Mouse (Mus musculus) T-helper 2 cell (primary cell): ENCODE results near the gene Olfr448.

ENCODE experiments used
- in situ Hi-C: fragments of 300-600 bp; cut with MboI, MseI; formaldehyde crosslinking; loops from one replicate; pipeline ENCODE4 v1.15.1; 2025; ENCODE audit warnings: high pct_unique_total_duplicates

The Olfr448 gene

DNA sequence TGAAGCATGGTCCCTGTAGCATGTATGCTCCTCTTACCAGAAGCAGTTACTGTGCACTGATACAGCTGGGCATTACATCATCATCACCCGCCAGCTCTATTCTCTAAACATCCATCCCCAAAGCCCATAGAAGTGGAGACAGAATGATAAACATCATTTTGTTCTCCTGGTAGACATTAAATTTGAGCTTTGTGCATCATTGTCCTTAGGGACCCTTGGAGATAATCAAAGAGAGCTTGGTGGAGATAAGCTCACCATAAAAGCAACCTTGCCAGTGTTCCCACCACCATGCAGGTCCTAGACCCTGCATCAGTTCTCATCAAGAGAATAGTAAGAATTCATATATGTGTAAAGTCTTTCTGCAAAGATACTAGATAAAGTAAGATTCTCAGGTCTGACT is at the start of gene Olfr448:
Gene Olfr448 (plus strand): TSS at position 301 of the 400 bp plus-strand sequence.
- in situ Hi-C loops = no loop called here

- in situ Hi-C loops = no loop called here
These were observed 29.9 kb upstream of the Olfr448 start for GRCm38 (mm10) chr6:42860222-42860819.

GRCm38 (mm10) chr6:42869695-42870094 is 20.5 kb upstream of the Olfr448 start:
- in situ Hi-C loops = no loop called here

DNA sequence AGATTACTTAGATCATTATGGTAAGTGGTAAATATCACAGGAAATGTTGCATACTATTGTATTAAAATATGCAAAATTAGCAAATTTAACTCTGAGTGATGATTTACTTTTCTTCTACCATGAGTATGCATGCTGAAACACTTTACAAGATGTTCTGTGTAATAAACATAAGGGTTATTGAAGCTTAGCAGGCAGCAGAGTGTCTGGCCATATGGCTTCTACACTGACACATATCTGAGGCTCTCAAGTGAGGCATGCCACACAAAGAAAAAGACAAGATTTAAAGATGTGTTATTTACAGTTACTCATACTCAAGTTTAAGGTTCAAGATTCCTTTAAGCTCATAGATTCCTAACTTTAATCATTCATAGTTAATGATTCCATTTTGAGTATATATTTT is 13.9 kb upstream of the Olfr448 start:
- in situ Hi-C loops = no loop called here

DNA sequence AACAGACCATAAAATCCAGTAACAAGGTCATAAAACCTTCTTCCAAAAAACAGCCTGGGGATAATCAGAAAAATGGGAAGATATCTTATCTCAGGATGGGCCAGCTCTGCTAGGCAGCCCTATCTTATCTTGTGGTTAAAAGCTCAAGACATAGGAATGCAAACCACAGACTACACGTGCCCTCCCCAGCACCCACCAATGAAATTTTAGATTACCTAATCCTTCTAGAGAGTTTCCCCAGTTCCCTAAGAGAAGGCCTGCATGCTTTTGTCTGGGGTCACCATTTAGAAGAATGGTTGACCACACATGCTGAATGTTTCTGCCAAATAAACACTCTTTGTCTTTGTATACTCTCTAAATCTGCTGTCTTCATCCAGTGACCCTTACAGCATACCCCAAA is 10.1 kb downstream of the Olfr448 start:
- in situ Hi-C loops = no loop called here

GRCm38 (mm10) chr6:42908578-42908977 is 18.3 kb downstream of the Olfr448 start, which contains the start of gene Olfr447:
TSS of gene Olfr447 (plus strand) at chr6:42908878.
- in situ Hi-C loops = no loop called here

DNA sequence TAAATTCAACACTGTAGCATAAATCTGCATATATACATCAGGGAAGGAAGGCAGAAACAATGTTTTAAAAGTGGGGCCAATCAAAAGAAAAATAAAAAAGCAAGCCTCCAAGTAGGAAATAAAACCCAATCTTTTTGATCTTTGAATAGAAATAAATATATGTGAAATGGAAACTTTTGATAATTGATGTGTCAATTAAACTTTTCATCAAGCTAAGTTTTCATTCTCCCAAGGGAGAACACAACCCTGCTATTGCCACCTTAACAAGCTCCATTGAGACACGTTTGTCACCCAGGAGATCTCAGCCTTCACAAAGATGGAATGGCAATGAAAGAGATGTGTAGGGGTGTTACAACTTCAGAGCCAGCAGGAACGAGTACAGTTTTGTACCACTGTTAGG is 30.8 kb downstream of the Olfr448 start, which contains the start of gene Olfr446:
Gene Olfr446 (plus strand): TSS at position 301 of the 400 bp plus-strand sequence.
- in situ Hi-C loops = no loop called here
